Mouse (Mus musculus) thymus, postnatal 0 days (tissue): ENCODE results near the gene Gm20388. TPM values are rescaled to one million over a fixed set of nuclear protein-coding genes. Genes with fewer than 3 reads are reported as not detected.
A peak's percentile ranks its signal among the peaks of the same experiment; 100 is the strongest.

Experiments
- DNase-seq: peaks from one replicate; pipeline ENCODE4 v3.0.0-alpha.2; 2015; ENCODE audit warnings: low spot score
- polyA plus RNA-seq: library from polyadenylated mRNA; unstranded; fragments of >200 nt; fragmentation: Nextera tagmentation; extraction: Ambion mirVana; gene quantifications from 2 replicates; pipeline ENCODE4 v1.2.1, GENCODE M21; 2015

Gene Gm20388
- polyA plus RNA-seq, 1 experiment from 2014 or later, result not detected

- DNase-seq, result peak; percentile 65
Measured at GRCm38 (mm10) chr8:120888005-120888404, 977.4 kb downstream of the Gm20388 start.

- peak; percentile 6 for DNase-seq
Measured at GRCm38 (mm10) chr8:120889189-120889588, 978.5 kb downstream of the Gm20388 start.

GRCm38 (mm10) chr8:120890068-120890467, 979.4 kb downstream of the Gm20388 start:
- DNase-seq, result peak; percentile 15

- no peak for DNase-seq
Measured at GRCm38 (mm10) chr8:120895009-120895408, 984.4 kb downstream of the Gm20388 start.

- DNase-seq, result peak; percentile 28
Measured at GRCm38 (mm10) chr8:120895600-120895999, 985.0 kb downstream of the Gm20388 start.

- DNase-seq, result no peak
Measured at GRCm38 (mm10) chr8:120896203-120896602, 985.6 kb downstream of the Gm20388 start.

- peak; percentile 50 for DNase-seq
Measured at GRCm38 (mm10) chr8:120898008-120898407, 987.4 kb downstream of the Gm20388 start.

- no peak for DNase-seq
Measured at GRCm38 (mm10) chr8:120898828-120899407, 988.3 kb downstream of the Gm20388 start.

GRCm38 (mm10) chr8:120902346-120902745, 991.7 kb downstream of the Gm20388 start:
- no peak for DNase-seq

GRCm38 (mm10) chr8:120907671-120908070, 997.0 kb downstream of the Gm20388 start:
- no peak for DNase-seq

- DNase-seq, result no peak
Measured at GRCm38 (mm10) chr8:120910936-120911335, 1000.3 kb downstream of the Gm20388 start.

GRCm38 (mm10) chr8:120912463-120912862, 1001.8 kb downstream of the Gm20388 start:
- DNase-seq, result no peak

GRCm38 (mm10) chr8:120916831-120917435, 1006.3 kb downstream of the Gm20388 start:
- no peak for DNase-seq

GRCm38 (mm10) chr8:120920527-120920926, 1009.9 kb downstream of the Gm20388 start:
- DNase-seq, result no peak

- DNase-seq, result no peak
Measured at GRCm38 (mm10) chr8:120926201-120926600, 1015.6 kb downstream of the Gm20388 start.

GRCm38 (mm10) chr8:120928082-120928481, 1017.4 kb downstream of the Gm20388 start:
- DNase-seq, result no peak

- no peak for DNase-seq
Measured at GRCm38 (mm10) chr8:120934596-120934995, 1024.0 kb downstream of the Gm20388 start.

- DNase-seq, result no peak
Measured at GRCm38 (mm10) chr8:120936685-120937084, 1026.0 kb downstream of the Gm20388 start.

- no peak for DNase-seq
Measured at GRCm38 (mm10) chr8:120937474-120937873, 1026.8 kb downstream of the Gm20388 start.

GRCm38 (mm10) chr8:120940287-120940686, 1029.6 kb downstream of the Gm20388 start:
- DNase-seq, result no peak

- no peak for DNase-seq
Measured at GRCm38 (mm10) chr8:120947240-120947639, 1036.6 kb downstream of the Gm20388 start.

- no peak for DNase-seq
Measured at GRCm38 (mm10) chr8:120948050-120948595, 1037.5 kb downstream of the Gm20388 start.
